Mouse (Mus musculus): Measurements from ENCODE around the gene Spp2.

The Spp2 gene

DNA sequence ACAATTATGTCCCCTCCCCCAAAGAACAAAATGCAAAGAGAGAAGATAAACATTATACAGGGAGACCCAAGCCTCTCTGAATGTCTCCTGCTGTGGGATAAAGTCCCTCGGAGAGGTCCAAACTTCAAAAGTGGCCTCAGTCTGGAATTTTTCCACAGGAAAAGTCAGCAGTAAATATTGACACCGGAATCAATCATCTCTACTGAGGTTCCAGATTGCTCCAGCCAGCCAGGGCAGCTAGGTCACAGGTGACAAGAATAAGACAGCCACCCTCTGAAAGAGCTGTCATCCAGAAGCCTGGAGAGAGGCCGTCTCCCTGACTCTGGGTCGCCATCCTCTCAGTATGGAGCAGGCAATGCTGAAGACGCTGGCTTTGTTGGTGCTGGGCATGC is at the start of gene Spp2:
Spp2 (plus strand) TSS at position 155 of the 392 bp plus-strand sequence.
- DNase-seq = no peak

DNA sequence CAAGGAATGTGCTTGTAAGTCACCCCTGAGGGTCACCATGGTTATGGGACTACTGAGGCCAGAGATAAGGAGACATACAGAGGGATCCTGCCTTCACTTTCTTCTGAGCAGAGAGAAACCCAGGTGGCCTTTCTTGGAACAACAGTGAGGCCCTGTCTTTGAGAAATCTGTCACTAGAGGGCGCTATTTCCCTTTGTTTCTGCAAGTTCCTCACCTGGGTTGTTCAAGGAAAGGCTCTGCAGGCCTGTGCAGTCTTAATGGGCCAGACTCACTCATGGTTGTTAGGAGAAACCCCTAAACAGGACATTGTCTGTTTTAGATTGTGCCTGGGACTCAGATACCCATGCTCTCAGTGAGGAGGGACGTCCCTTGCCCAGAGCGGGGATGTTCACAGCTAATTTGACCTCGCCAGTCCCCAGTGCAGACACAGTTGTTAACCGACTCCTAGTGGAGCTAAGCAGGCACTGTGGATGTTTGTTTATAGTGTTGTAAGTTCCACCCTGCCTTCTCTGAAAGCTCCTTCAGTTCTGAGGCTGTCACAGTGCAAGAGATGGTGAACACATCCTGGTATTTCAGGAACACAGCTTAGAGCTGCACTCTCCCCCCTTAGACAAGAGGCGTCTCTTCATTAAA is 49.2 kb upstream of the Spp2 start:
- peak; percentile 90 for DNase-seq

DNA sequence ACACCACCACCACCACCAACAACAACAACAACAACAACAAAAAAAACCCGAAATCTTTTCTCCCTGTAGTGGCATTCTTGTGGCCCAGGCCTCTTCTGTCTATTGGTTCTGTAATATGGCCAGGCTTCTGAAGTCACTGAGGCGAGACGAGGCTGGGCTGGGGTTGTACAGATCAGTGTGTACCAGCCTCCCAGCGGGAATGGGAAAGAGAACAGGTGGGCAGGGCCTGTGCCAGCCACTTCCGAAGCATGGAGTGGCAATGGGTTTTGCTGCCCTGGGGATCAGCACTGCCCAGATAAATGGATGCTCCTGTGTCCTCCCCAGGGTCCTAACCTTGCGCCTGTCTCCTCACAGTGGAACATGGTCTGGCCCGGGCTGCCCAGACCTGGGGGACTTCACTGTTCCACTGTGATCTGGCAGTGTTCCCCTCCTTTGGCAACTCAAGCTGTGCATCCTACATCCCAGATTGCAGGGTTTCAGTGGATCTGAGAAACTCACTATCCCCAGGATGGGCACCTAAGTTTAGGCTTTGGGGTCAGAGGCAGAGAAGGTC is 48.6 kb upstream of the Spp2 start:
- peak; percentile 98 for DNase-seq

DNA sequence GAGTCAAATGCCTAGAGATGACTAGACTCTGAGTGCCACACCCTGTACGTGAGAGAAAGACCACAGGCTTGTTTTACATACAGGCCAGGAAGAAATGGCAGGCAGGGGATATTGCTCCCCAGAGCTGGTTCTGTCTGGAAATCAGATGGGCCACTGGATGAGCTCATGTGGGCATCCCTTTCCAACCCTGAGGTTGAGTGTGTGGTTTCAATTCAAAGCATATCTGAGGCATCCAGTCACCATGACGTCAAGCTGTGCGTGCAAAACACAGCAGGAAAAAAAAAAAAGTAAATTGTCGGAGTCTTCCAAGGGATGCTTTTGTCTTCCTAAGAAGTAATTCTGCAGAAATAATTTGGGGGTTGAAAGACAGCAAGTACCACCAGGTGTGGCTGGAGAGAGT is 45.7 kb upstream of the Spp2 start:
- DNase-seq = no peak

DNA sequence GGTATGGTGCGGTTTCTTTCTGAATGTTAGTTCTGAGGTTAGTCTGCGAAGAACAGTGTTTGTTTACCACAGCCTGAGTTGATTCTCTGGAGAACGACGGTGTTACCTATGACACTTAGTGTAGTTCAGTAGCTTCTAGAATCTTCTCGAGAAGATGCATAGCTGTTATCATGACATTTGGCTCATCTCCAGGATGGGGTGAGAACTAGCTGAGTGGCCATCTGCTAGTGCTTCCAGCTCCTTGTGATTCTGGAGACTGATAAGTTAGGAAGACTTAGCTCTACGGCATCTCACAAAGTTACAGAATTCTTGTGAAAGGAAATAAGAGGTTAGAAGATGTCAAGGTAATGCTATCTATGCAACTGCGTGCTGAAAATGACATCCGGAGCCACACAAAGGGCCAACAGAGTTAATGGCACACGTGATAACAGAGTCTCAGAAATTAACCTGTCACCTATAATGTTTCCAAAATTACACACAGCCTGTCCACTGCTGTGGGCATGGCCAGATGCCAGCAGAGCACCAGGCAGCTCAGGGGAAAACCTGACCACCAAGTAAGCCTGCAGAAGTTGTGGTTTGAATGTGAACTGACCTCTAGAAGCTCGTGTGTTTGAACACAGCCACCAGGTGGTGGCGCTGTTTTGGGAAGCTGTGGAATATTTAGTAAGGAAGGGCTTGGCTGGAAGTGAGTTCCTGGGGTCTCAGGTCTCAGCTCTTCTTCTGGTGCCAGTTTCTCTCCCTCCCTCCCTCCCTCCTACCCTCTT is 39.7 kb upstream of the Spp2 start:
- peak; percentile 74 for DNase-seq

DNA sequence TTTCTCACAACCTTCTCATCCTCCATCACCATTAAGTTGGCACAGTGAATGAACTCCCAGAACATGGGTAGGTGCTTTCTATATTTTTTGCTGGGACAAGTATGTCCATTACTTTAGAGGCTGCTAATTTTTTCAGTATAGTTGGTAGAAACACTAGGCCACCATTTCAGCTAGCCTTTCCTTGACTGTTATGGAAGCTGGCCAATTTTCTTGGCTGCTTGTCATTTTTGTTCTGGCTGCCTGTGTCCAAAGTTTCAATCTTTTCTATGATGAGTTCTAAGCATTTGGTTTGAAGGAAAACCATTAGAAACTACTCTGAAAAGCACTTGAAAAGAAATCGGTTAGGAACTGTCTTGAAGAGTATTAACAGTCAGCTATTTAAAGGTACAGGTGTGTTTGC is 28.3 kb upstream of the Spp2 start:
- no peak for DNase-seq

DNA sequence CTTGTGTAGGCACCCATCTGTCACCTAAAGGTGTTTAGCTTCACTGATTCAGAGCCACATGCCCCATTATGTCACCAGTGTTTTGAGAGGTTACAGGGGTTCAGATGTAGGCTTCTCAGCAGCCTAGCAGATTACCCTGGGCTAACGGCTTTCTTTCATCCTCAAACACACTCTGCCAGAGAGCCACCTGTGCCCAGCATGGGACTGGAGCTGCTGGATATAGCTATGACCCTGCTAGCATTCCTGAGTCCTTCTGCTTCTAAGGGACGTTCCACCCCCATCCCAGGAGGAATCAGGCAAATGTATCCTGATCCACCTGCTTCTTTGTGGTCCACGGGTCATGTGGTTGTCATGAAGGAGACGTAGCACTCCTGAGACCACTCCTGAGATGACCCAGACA is 15.1 kb upstream of the Spp2 start:
- peak; percentile 56 for DNase-seq

DNA sequence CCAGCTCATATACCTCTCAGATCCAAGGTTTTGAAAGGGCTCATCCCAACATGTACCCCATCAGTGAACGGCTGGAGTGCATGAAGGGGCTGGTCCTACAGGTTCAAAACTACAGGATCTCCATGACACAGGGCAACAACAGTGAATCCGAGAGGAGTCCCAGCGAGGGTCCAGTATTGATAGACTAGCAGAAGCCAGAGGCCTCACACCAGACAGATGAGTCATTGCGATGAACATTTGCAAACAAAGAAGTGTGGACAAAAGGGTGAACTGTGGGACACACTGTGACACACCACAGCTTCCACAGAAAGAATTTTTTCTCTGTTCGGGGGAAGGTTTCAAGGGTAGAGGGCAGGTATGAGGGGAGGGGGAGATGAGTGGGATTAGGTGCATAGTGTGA is 13.4 kb upstream of the Spp2 start:
- no peak for DNase-seq

DNA sequence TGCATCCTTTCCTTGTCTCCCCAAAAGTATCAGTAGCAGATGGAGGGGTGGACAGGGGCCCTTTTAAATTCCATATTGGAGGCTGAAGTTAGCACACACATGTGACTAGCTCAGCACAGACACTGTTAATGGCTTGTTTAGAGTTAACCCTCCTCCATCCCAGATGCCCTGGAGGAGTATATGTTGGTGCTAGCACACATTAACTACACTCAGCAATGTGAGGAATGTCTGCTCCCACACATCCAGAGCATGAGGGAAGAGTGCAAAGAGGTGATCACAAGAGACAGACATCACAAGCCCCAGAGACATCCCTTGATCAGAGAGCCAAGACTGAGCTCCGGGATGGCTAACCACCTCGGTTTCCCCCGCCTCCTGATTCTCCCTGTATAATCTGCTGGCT is 3.4 kb upstream of the Spp2 start:
- no peak for DNase-seq

DNA sequence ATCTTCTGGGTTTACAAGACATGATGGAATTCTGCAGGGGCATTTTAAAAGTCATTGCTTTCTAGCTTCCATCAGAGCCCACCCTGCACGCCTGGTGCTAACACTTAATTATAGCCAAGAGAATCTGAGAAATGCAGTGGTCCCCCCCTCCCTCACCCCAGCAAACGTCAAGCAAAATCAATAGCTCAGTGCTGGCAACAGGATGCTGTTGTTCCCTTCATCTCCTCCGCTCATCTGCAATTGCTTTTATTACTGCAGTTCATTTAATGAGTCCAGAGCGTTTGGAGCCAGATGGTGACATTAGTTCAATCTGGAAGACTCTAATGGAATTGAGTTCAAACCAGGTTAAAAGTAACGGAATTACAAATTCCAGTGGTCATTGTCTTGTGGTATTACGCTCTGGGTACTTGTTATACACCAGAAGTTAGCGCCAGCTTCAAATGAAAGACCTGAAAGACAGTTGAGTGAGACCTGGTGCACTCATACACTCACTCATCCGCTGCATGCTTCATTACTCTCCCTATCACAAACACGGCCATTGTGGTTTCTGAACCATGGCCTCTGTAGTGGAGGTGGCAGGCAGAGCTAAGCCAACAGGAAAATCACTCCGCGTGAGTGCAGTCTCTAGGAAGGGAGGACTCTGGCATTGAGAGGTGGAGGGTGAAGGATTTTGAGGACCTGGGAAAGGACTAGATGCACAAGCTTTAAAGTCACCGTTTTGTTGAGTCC is 519 bp upstream of the Spp2 start:
- DNase-seq = no peak

DNA sequence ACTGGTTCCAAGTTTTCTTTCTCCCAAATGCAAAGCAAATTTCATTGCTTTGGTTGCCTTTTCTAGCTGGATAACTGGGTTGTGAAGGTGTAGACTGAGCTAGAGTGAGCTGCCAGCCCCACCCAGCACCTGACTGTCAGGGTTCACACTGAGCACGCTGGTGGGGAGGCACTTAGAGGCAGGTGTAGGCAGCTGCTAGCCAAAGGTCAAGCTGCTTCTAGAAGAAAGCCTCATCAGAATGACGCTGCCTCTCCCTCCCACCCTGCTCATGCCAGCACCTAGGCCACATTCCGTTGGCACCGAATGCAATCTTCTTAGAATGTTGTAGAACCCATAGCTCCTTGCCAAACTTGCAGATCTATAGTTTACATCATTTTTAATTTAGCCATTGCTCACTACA is 1.6 kb downstream of the Spp2 start:
- DNase-seq = no peak

DNA sequence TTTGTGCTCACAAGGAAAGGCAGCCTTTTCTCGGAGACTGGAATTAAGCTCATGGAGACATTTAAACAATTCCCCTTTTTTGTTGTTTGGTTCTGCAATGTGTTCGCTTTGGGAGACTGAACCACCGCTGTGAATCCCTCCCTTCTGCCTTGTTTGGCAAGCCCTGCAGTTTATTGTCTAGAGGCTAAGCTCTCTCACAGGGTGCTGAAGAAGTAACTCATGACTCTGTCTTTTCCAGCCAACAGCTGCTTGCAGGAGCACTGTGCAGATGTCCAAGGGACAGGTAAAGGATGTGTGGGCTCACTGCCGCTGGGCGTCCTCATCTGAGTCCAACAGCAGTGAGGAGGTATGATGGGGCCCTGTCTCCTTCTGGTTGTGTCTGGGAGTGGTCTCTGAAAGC is 5.3 kb downstream of the Spp2 start:
- no peak for DNase-seq

DNA sequence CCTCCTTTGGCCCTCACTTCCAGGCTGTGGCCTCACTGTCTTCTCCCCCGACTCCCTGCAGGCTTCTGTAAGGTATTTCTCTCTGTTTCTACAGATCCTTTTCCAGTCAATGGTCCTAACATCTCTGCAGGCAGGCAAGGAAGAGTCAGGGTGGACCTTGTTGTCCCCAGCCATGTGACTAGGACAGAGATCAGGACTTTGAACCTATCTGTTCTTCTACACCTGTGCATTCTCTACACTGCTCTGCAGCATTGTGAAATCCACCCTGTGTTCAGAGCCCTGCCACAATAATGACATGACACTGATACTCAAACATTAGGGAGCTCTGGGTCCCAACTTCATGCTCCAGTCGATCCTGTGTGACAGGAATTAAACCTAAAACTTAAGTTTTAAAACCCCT is 12.2 kb downstream of the Spp2 start:
- no peak for DNase-seq

DNA sequence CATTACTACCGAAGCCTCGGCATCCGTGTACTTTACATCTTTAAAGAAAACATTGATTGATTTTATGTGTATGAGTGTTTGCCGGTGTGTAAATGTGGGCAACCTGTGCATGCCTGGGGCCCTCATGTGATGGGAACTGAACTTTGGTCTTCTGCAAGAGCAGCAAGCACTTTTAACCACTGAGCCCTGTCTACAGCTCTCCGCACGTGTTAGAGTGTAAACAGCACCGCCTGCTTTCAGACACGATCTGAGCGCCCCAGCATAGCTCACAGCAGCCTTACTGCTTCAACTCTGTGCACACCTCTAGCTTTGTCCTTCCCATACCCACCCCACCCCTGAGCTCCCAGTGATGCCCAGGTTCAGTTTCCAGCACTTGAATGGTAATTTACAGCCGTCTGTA is 15.3 kb downstream of the Spp2 start:
- no peak for DNase-seq

DNA sequence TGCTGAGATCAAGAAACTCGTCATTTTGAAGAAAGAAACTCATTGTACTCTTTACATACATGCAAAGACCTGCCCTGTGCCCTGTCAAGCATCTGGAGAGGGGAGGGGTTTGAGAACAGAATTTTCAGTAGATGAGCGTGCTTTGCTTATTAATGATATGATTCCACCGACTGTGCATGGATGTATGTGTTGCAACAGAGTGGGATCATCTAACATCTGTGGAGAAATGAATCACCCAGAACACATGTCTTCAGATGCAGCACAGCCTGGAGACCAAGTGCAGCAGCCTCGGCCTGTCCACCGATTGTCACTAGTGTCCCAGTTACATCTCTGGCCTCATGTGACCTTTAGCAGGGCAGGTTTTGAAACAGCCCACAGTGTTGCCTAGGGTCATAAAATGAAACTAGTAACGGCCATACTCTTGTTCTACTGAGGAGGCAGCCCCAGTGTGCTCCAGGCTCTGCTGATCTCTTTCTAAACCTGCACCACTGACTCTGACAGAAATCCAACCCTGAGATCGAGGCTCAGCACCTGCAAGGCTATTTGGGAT is 16.2 kb downstream of the Spp2 start:
- no peak for DNase-seq

DNA sequence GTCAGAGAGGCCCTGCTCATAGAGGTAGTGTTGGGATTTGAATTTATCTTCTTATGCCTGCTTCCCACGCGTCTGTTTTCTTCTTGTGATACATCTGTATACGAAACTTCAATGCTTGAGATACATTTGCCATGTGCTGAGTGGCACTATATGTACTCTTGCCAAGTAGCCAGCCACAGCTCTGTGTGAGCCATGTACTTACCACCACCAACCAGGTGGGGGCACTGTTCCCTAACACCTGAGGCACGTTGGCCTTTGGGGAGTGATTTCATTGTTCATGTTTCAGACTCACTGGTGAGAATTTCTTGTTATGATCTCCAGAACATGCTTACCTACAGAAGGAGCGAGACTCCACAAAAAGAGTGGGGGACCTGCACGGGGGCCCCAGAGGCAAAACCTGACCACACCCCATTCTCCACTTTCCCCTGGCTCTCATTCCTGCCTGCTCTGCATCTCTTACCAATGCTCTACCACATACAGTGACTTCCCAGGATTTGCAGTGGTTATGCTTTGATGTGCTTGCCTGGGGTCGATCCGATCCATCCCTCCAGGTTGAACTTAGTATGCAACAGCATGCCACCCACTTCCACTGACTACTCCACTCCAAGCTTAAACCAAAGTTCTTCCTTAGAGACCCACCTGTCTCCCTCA is 18.0 kb downstream of the Spp2 start:
- peak; percentile 81 for DNase-seq

DNA sequence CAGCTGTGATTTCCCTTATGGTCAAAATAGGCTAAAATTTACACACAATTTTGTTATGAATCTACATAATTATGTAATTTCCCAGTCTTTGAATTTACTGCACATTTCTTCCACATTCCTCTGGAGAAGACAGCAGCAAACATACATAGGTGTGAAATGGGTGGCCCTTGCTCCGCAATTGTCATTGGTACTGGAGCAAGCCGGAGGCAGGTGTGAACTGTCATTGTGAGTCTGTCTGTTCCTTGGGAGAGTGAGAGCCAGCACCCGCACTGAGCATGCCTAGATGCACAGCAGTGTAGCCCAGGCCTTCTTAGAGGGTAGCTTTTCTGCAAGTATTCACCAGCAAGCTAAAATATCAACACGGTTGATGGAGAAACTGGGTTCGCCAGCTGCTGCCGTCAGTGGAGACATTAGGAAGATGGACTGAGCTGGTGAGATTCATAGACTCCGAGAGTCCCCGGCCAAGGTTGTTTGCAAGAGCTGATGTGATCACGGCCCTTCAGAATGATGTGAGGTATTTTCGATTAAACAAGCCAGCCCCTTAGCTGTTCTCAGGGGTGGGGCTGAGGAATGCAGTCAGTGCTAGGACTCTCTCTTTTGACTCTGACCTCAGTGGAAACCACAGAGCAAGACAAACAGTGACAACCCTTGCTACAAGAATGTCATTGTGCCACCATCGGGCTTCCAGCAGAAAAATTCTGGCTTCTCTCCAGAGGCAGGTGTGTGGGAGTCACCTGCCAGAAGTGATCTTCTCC is 21.4 kb downstream of the Spp2 start:
- no peak for DNase-seq

DNA sequence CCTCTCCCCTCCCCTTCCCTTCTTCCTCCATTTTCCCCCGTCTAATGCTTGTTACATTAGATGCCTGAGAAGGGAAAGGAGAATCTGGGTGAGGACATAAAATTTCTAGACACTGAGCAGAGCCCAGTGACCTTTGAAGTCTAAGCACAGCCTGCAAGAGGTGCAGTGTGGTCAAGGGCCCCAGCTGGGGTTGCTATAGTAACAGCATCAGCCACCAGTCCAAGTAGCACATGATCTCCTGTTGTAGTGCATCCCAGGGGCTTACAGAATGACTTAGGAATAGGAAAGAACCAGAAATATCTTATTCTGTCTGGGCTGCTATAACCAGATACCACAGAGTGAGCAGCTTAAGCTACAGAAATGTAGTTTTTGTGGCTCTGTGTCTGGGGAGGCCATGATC is 22.7 kb downstream of the Spp2 start:
- DNase-seq = no peak

DNA sequence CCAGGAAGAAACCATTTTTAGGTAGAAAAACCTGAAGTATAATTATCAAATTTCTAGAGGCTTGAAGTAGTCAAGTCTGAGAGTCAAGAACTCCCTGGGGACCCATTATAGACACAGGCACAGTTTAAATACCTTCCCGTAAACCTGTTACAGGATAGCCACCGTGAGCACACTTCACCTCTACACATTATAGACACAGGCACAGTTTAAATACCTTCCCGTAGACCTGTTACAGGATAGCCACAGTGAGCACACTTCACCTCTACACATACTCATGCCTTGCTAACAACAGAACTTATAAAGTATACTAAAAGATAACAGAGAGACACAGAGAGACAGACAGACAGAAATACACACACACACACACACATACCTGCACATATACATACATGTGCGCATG is 24.5 kb downstream of the Spp2 start:
- no peak for DNase-seq

DNA sequence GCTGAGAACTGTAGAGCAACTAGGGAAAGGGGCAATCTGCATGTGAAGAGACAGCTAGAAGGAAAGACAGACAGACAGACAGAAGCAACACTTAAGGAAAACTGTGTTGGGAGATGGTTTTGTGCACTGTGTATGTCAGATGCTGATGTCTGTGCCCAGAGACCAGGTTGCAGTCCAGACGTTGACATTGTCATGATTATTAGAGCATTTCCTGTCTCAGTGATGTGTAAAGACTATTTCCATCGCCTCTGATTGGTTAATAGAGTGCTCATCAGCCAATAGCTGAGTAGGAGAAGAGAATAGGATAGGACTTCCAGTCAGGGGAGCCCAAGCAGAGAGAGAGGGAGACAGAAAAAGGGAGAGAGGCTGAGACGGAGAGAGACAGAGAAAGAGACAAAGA is 25.8 kb downstream of the Spp2 start:
- DNase-seq = no peak

DNA sequence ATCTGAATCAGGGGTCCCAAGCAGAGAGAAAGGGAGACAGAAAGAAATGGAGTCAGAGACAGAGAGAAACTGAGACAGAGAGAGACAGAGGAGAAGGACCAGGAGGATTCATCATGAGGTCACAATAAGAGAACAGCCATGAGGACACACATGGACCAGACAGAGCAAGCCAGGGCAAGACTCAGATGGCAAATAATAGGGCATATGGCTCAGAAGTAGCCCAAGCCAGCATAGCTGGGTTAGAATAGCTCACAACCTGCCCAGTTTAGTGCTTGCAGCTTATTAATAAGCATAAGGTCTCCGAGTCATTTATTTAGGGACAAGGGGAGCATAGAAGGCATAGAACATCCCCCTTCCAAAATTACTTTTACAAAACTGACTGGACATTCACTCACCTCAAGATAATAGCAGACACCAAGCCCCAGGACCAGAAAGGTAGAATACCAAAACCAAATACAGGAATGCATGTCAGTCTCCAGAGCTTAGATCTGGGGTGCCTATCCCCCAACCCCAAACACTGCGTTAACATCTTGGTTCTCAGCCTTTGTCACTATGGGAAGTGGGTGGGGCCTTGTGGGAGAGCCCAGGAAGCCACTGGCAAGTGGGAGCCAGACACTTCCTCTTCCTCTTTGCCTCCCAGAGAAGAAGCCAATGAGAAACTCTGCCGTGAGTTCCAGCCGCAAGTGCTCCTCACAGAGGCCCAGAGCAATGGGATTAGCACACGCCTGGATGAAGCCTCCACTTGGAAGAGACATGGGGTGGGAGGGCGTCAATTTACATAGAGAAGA is 26.5 kb downstream of the Spp2 start:
- peak; percentile 34 for DNase-seq

Data from cerebellum, adult 11-12 months (tissue).